In genomic region chr9:43221643-43222428, GRCm38 (mm10) we compare ENCODE assay signal across 8 mouse cellular contexts. TPM values are rescaled to one million over a fixed set of nuclear protein-coding genes. Genes with fewer than 3 reads are reported as not detected.
A peak's percentile ranks its signal among the peaks of the same experiment; 100 is the strongest.
DNase-seq lines count a peak whose midpoint lies in the region; ATAC-seq and TF ChIP-seq lines count a peak whose summit lies in the region.

No protein-coding gene starts in this region.

- H3K27ac ChIP-seq in cerebellum, adult 2 months (ENCODE audit: insufficient read depth, low read length) = no peak overlapping the region
- no peak overlapping the region for H3K27ac ChIP-seq in forebrain, embryonic 16.5 days (ENCODE audit: low read length)
- H3K27ac ChIP-seq in hindbrain, embryonic 13.5 days = no peak overlapping the region

- DNase-seq in NIH3T3 (ENCODE audit: low read depth) = peak; percentile 91
- DNase-seq in cerebellum, adult 2 months = peak; percentile 45 to 77
- peak; percentile 82 to 83 for DNase-seq in layer of hippocampus, postnatal 36 days
- peak; percentile 78 for DNase-seq in right cerebral cortex, postnatal 25 days

- ATAC-seq in forebrain, embryonic 16.5 days = peak; percentile 76
- peak; percentile 52 for ATAC-seq in hindbrain, embryonic 13.5 days (ENCODE audit: low FRiP score)
- ATAC-seq in megakaryocyte, adult 5-6 weeks (ENCODE audit: poor library complexity, severe bottlenecking) = peak; percentile 77
- no peak for ATAC-seq in inflammation-experienced regulatory T-cells, adult 6 months

- no peak for TF ChIP-seq POLR2A in cerebellum, adult 2 months (IDR thresholded peaks at IDR 0.05; ENCODE audit: borderline replicate concordance, insufficient read depth, low read length)

- H3K27me3 ChIP-seq in cerebellum, adult 2 months (ENCODE audit: control insufficient read depth, insufficient read depth, low read length) = no peaks in the 10 kb centered on the region
- H3K27me3 ChIP-seq in forebrain, embryonic 16.5 days (replicated peaks; ENCODE audit: control insufficient read depth, insufficient read depth, low read length) = no peaks in the 10 kb centered on the region
- H3K27me3 ChIP-seq in hindbrain, embryonic 13.5 days = peaks cover 13% of the 10 kb centered on the region; the same call in 1 of the 2 replicates

- TF ChIP-seq CTCF in cerebellum, adult 2 months (IDR thresholded peaks at IDR 0.05; ENCODE audit: borderline replicate concordance, insufficient read depth, low read depth, low read length) = peak; percentile 77

- no peaks in the 10 kb centered on the region for H3K36me3 ChIP-seq in forebrain, embryonic 16.5 days (ENCODE audit: control insufficient read depth, insufficient read depth)
- H3K36me3 ChIP-seq in hindbrain, embryonic 13.5 days = no peaks in the 10 kb centered on the region

- H3K9me3 ChIP-seq in forebrain, embryonic 16.5 days (ENCODE audit: control insufficient read depth, low read length) = no peaks in the 10 kb centered on the region
- H3K9me3 ChIP-seq in hindbrain, embryonic 13.5 days = no peaks in the 10 kb centered on the region

- H3K4me1 ChIP-seq in cerebellum, adult 2 months (ENCODE audit: control insufficient read depth, insufficient read depth, low read length) = no peaks in the 10 kb centered on the region; the same call in 1 of the 2 replicates
- H3K4me1 ChIP-seq in forebrain, embryonic 16.5 days (replicated peaks; ENCODE audit: control insufficient read depth, insufficient read depth, low read length) = no peaks in the 10 kb centered on the region
- peaks cover 9% of the 10 kb centered on the region for H3K4me1 ChIP-seq in hindbrain, embryonic 13.5 days (replicated peaks)

- WGBS in cerebellum, adult 2 months = 42% methylated on average over 18 of the region's 18 CpGs
- WGBS in forebrain, embryonic 16.5 days = 38% methylated on average over 18 of the region's 18 CpGs
- WGBS in hindbrain, embryonic 13.5 days = 37% methylated on average over 18 of the region's 18 CpGs

- no peak overlapping the region for H3K4me3 ChIP-seq in cerebellum, adult 2 months (replicated peaks; ENCODE audit: insufficient read depth, low read depth, low read length)
- no peak overlapping the region for H3K4me3 ChIP-seq in forebrain, embryonic 16.5 days (replicated peaks; ENCODE audit: low read length)
- no peak overlapping the region for H3K4me3 ChIP-seq in hindbrain, embryonic 13.5 days

- no peak overlapping the region for H3K4me2 ChIP-seq in forebrain, embryonic 16.5 days (ENCODE audit: low read length)
- H3K4me2 ChIP-seq in hindbrain, embryonic 13.5 days = no peak overlapping the region

- no peak overlapping the region for H3K9ac ChIP-seq in forebrain, embryonic 16.5 days (replicated peaks; ENCODE audit: low read depth, low read length)
- H3K9ac ChIP-seq in hindbrain, embryonic 13.5 days = no peak overlapping the region

RNA-seq across cellular contexts. Expression of gene Pou2f3, which starts 11.7 kb away (rescaled TPM):
- 0.07 and 0.10 TPM in 2 replicates for polyA plus RNA-seq in cerebellum, adult 2 months (2012; rRNA removed)
- not detected in 2 replicates for polyA plus RNA-seq in forebrain, embryonic 16.5 days (2015; fragmentation: Nextera tagmentation; extraction: Ambion mirVana)
- 0.12 TPM in 1 of 2 replicates, not detected in the other for polyA plus RNA-seq in hindbrain, embryonic 13.5 days (2015; fragmentation: Nextera tagmentation; extraction: Ambion mirVana)
- under 1 TPM; 0.30 to 0.56 TPM for total RNA-seq in layer of hippocampus, postnatal 36 days (2021)
- total RNA-seq in megakaryocyte, adult 5-6 weeks (2015) = not detected in 2 replicates
- total RNA-seq in megakaryocyte, adult 5-6 weeks (2017) = not detected in 2 replicates
- polyA plus RNA-seq in inflammation-experienced regulatory T-cells, adult 6 months (2017; shearing (Covaris generic)) = not detected

RNA-seq across cellular contexts. Expression of gene Oaf, which starts 17.9 kb away (rescaled TPM):
- 5.2 and 6.3 TPM in 2 replicates for polyA plus RNA-seq in cerebellum, adult 2 months (2012; rRNA removed)
- 5.7 and 10.5 TPM in 2 replicates for polyA plus RNA-seq in forebrain, embryonic 16.5 days (2015; fragmentation: Nextera tagmentation; extraction: Ambion mirVana)
- 11.3 and 12.6 TPM in 2 replicates for polyA plus RNA-seq in hindbrain, embryonic 13.5 days (2015; fragmentation: Nextera tagmentation; extraction: Ambion mirVana)
- total RNA-seq in layer of hippocampus, postnatal 36 days (2021) = 10 to 100 TPM; 13.1 to 17.7 TPM
- total RNA-seq in megakaryocyte, adult 5-6 weeks (2015) = 7.0 and 7.2 TPM in 2 replicates
- total RNA-seq in megakaryocyte, adult 5-6 weeks (2017) = 3.2 and 3.7 TPM in 2 replicates
- polyA plus RNA-seq in inflammation-experienced regulatory T-cells, adult 6 months (2017; shearing (Covaris generic)) = 1 to 10 TPM in 1 of 3 experiments, under 1 TPM in 1, not detected in 1; 0.28 to 1.3 TPM
